29 mouse cellular contexts compared by ENCODE assay signal in the genomic region with DNA sequence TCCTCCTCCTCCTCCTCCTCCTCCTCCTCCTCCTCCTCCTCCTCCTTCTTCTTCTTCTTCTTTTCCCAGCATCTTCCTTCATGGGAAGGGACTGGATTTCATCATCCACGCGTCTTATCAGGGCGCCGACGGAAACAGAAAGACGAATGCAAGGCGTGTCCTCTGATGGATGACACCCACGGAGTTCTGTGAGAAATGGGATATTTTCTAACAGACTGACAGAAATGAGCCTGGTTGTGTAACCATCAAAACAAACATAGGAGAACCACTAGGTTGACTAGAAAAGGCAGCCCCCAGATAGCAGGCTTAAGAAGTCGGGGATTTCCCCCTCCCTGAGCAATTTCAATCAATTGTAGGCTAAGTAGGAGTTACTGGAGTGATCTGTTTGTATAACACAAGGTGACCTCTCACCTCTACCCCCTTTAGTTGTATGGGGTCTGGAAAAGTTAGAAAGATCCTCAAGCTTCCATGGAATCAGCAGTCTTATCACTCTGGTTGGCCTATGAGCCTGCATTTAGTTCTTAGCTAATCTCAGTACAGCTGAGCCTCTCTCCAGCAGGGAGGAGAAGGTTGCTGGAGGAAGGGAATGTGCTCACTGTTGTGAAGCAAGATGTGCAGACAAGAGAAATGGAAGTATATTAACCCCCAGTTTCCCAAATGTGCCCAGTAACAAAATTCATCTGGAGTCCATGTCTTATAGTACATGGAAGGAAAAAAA.
A peak's percentile ranks its signal among the peaks of the same experiment; 100 is the strongest.
DNase-seq lines count a peak whose midpoint lies in the region; ATAC-seq and TF ChIP-seq lines count a peak whose summit lies in the region.
"Had no signal": no experiment of that assay in that cellular context is flagged by ENCODE, and none has a peak within 500 bp of the region (broad histone marks: within the 10 kb centered on the region; RNA-seq: fewer than 3 reads in every experiment).

No protein-coding gene starts in this region.

- no peak for TF ChIP-seq EP300 in lung, postnatal 0 days (IDR thresholded peaks at IDR 0.05)

- no peak overlapping the region for H3K4me3 ChIP-seq in neural tube, embryonic 15.5 days (replicated peaks)
- H3K4me3 ChIP-seq in lung, postnatal 0 days (ENCODE audit: low read depth, low read length): no peak overlapping the region
- H3K4me3 ChIP-seq: embryonic facial prominence, embryonic 12.5 days; forebrain, embryonic 15.5 days; gastrocnemius, adult 2 months; heart, embryonic 13.5 days; hindbrain, embryonic 13.5 days; neural tube, embryonic 12.5 days had no signal

- no peaks in the 10 kb centered on the region for H3K4me1 ChIP-seq in neural tube, embryonic 15.5 days
- H3K4me1 ChIP-seq in lung, postnatal 0 days (ENCODE audit: insufficient read depth, low read depth, low read length): no peaks in the 10 kb centered on the region
- H3K4me1 ChIP-seq: forebrain, embryonic 15.5 days; hindbrain, embryonic 13.5 days; neural tube, embryonic 12.5 days had no signal

- no peak overlapping the region for H3K27ac ChIP-seq in neural tube, embryonic 15.5 days (replicated peaks)
- H3K27ac ChIP-seq in lung, postnatal 0 days (ENCODE audit: low read length): no peak overlapping the region
- H3K27ac ChIP-seq: embryonic facial prominence, embryonic 12.5 days; forebrain, embryonic 15.5 days; gastrocnemius, adult 2 months; hindbrain, embryonic 13.5 days; kidney, postnatal 0 days; liver, embryonic 14.5 days; neural tube, embryonic 12.5 days had no signal

- no peak overlapping the region for H3K4me2 ChIP-seq in neural tube, embryonic 15.5 days
- no peak overlapping the region for H3K4me2 ChIP-seq in lung, postnatal 0 days (replicated peaks; ENCODE audit: low read depth, low read length)
- H3K4me2 ChIP-seq: embryonic facial prominence, embryonic 12.5 days; forebrain, embryonic 15.5 days; heart, embryonic 13.5 days; hindbrain, embryonic 13.5 days; neural tube, embryonic 12.5 days had no signal

- H3K27me3 ChIP-seq in neural tube, embryonic 15.5 days (replicated peaks): no peaks in the 10 kb centered on the region
- no peaks in the 10 kb centered on the region for H3K27me3 ChIP-seq in lung, postnatal 0 days (replicated peaks; ENCODE audit: insufficient read depth, low read length)
- H3K27me3 ChIP-seq: embryonic facial prominence, embryonic 12.5 days; forebrain, embryonic 15.5 days; heart, embryonic 13.5 days; hindbrain, embryonic 13.5 days; neural tube, embryonic 12.5 days had no signal

- no peaks in the 10 kb centered on the region for H3K36me3 ChIP-seq in neural tube, embryonic 15.5 days
- no peaks in the 10 kb centered on the region for H3K36me3 ChIP-seq in lung, postnatal 0 days (ENCODE audit: insufficient read depth, low read length)
- H3K36me3 ChIP-seq: embryonic facial prominence, embryonic 12.5 days; forebrain, embryonic 15.5 days; heart, embryonic 13.5 days; hindbrain, embryonic 13.5 days; neural tube, embryonic 12.5 days had no signal

- no peak for TF ChIP-seq CTCF in lung, postnatal 0 days (IDR thresholded peaks at IDR 0.05)

- H3K9me3 ChIP-seq in neural tube, embryonic 15.5 days (replicated peaks): no peaks in the 10 kb centered on the region
- H3K9me3 ChIP-seq in lung, postnatal 0 days (ENCODE audit: low read length): no peaks in the 10 kb centered on the region
- H3K9me3 ChIP-seq: embryonic facial prominence, embryonic 12.5 days; forebrain, embryonic 15.5 days; heart, embryonic 13.5 days; hindbrain, embryonic 13.5 days; neural tube, embryonic 12.5 days had no signal

- 95% methylated on average over 9 of the region's 9 CpGs for WGBS in neural tube, embryonic 15.5 days
- WGBS in lung, postnatal 0 days: 52% methylated on average over 7 of the region's 9 CpGs

- ATAC-seq in neural tube, embryonic 15.5 days (ENCODE audit: low FRiP score): no peak
- ATAC-seq in lung, postnatal 0 days: peak; percentile 52
- ATAC-seq: activated CD4-positive, CD25-positive, alpha-beta regulatory T cell, adult 4 months; forebrain, embryonic 15.5 days; intestine, embryonic 16.5 days; midbrain, embryonic 16.5 days had no signal

- peak; percentile 35 to 46 for DNase-seq in heart, adult 9 months (ENCODE audit: low spot score in 2 of 2)
- DNase-seq in heart, postnatal 4 days: no peak
- peak; percentile 11 for DNase-seq in neural tube, embryonic 10.5 days (ENCODE audit: extremely low spot score, low spot score)
- DNase-seq in lung, postnatal 0 days (ENCODE audit: low spot score): peak; percentile 55
- DNase-seq in yolk sac, embryonic 10.5 days (ENCODE audit: low spot score): peak; percentile 71
- DNase-seq in frontal cortex, postnatal 10 days (ENCODE audit: low spot score in 2 of 2): no peak
- DNase-seq in left cerebral cortex, postnatal 10 days (ENCODE audit: extremely low spot score in 1 of 2, low spot score in 2 of 2): no peak
- DNase-seq: adrenal gland, adult 8-10 months; B cell, adult 2 months; cerebellum, adult 8-10 months; cerebellum, postnatal 25 days; gastrocnemius, adult 2 months; gastrocnemius, postnatal 36 days; kidney, adult 8-10 months; kidney, postnatal 4 days; liver; right cerebral cortex, postnatal 14 days; thymus, postnatal 4 days had no signal

- no peak overlapping the region for H3K9ac ChIP-seq in neural tube, embryonic 15.5 days (replicated peaks)
- H3K9ac ChIP-seq in lung, postnatal 0 days (replicated peaks; ENCODE audit: low read depth): no peak overlapping the region
- H3K9ac ChIP-seq: embryonic facial prominence, embryonic 12.5 days; forebrain, embryonic 15.5 days; heart, embryonic 13.5 days; hindbrain, embryonic 13.5 days; liver, embryonic 14.5 days; neural tube, embryonic 12.5 days had no signal

- intact Hi-C loops in left cerebral cortex, postnatal 10 days (cut with DNase I): no loop called here

Comparison
In these comparisons a context has a peak if more than half of its experiments do, and no peak if none do; other contexts are left out.
1. DNase-seq: peak in heart, adult 9 months (2 of 2), neural tube, embryonic 10.5 days (single experiment), lung, postnatal 0 days (single experiment) and yolk sac, embryonic 10.5 days (single experiment); none in heart, postnatal 4 days (single experiment), frontal cortex, postnatal 10 days (0 of 2) and left cerebral cortex, postnatal 10 days (0 of 2).